Mouse (Mus musculus): ENCODE measurements around the gene Ampd3.

The Ampd3 gene

GRCm38 (mm10) chr7:110768001-110768400 lies at the start of gene Ampd3:
Ampd3 (plus strand) TSS chr7:110768206.
- no peak for DNase-seq (ENCODE audit: extremely low read depth, low read depth)

GRCm38 (mm10) chr7:110718505-110718904 lies 49.5 kb upstream of the Ampd3 start:
- DNase-seq (ENCODE audit: extremely low read depth, low read depth) = no peak

GRCm38 (mm10) chr7:110719857-110720256 lies 48.1 kb upstream of the Ampd3 start:
- DNase-seq (ENCODE audit: extremely low read depth, low read depth) = no peak

GRCm38 (mm10) chr7:110722183-110722582 lies 45.8 kb upstream of the Ampd3 start:
- DNase-seq (ENCODE audit: extremely low read depth, low read depth) = no peak

GRCm38 (mm10) chr7:110727049-110727448 lies 41.0 kb upstream of the Ampd3 start:
- DNase-seq (ENCODE audit: extremely low read depth, low read depth) = peak; percentile 54

- peak; percentile 27 for DNase-seq (ENCODE audit: extremely low read depth, low read depth)
Measured at GRCm38 (mm10) chr7:110728876-110729275, 39.1 kb upstream of the Ampd3 start.

- DNase-seq (ENCODE audit: extremely low read depth, low read depth) = no peak
Measured at GRCm38 (mm10) chr7:110729295-110729694, 38.7 kb upstream of the Ampd3 start.

- no peak for DNase-seq (ENCODE audit: extremely low read depth, low read depth)
Measured at GRCm38 (mm10) chr7:110731091-110731967, 36.7 kb upstream of the Ampd3 start.

GRCm38 (mm10) chr7:110732001-110732632 lies 35.9 kb upstream of the Ampd3 start:
- DNase-seq (ENCODE audit: extremely low read depth, low read depth) = no peak

- DNase-seq (ENCODE audit: extremely low read depth, low read depth) = no peak
Measured at GRCm38 (mm10) chr7:110736914-110737313, 31.1 kb upstream of the Ampd3 start.

- DNase-seq (ENCODE audit: extremely low read depth, low read depth) = no peak
Measured at GRCm38 (mm10) chr7:110739764-110740163, 28.2 kb upstream of the Ampd3 start.

- DNase-seq (ENCODE audit: extremely low read depth, low read depth) = no peak
Measured at GRCm38 (mm10) chr7:110740188-110740587, 27.8 kb upstream of the Ampd3 start.

- no peak for DNase-seq (ENCODE audit: extremely low read depth, low read depth)
Measured at GRCm38 (mm10) chr7:110742022-110742421, 26.0 kb upstream of the Ampd3 start.

GRCm38 (mm10) chr7:110746087-110746562 lies 21.9 kb upstream of the Ampd3 start:
- no peak for DNase-seq (ENCODE audit: extremely low read depth, low read depth)

GRCm38 (mm10) chr7:110746809-110747208 lies 21.2 kb upstream of the Ampd3 start:
- no peak for DNase-seq (ENCODE audit: extremely low read depth, low read depth)

GRCm38 (mm10) chr7:110750834-110751233 lies 17.2 kb upstream of the Ampd3 start:
- no peak for DNase-seq (ENCODE audit: extremely low read depth, low read depth)

GRCm38 (mm10) chr7:110751634-110752033 lies 16.4 kb upstream of the Ampd3 start:
- DNase-seq (ENCODE audit: extremely low read depth, low read depth) = no peak

- no peak for DNase-seq (ENCODE audit: extremely low read depth, low read depth)
Measured at GRCm38 (mm10) chr7:110753310-110753709, 14.7 kb upstream of the Ampd3 start.

GRCm38 (mm10) chr7:110753926-110754330 lies 14.1 kb upstream of the Ampd3 start:
- no peak for DNase-seq (ENCODE audit: extremely low read depth, low read depth)

- no peak for DNase-seq (ENCODE audit: extremely low read depth, low read depth)
Measured at GRCm38 (mm10) chr7:110756440-110756839, 11.6 kb upstream of the Ampd3 start.

GRCm38 (mm10) chr7:110762605-110763180 lies 5.3 kb upstream of the Ampd3 start:
- no peak for DNase-seq (ENCODE audit: extremely low read depth, low read depth)

- DNase-seq (ENCODE audit: extremely low read depth, low read depth) = no peak
Measured at GRCm38 (mm10) chr7:110768451-110769064, 552 bp downstream of the Ampd3 start.

Data from MEL-GATA-1-ER (cell line).